Mouse (Mus musculus) heart, embryonic 11.5 days (tissue): ENCODE measurements around the gene Dmrta1. TPM values are rescaled to one million over a fixed set of nuclear protein-coding genes. Genes with fewer than 3 reads are reported as not detected.
"Not testable (repeated sequence)": the region's sequence is repeated elsewhere in the genome, so short reads cannot be mapped to it uniquely, and the experiment has no call there.

Source experiments
- ATAC-seq: fragments of 200-750 bp; cut with Nextera tagmentation; replicated peaks from 2 replicates; pipeline ENCODE4 v1.8.0; 2017; ENCODE audit warnings: moderate library complexity; ENCODE audit not compliant: insufficient number of reproducible peaks, low FRiP score, low TSS enrichment
- H3K27ac ChIP-seq: fragments of 300-500 bp; sonication (generic); 2 replicates; pipeline ENCODE4 v1.5.1; 2014; ENCODE audit warnings: mild to moderate bottlenecking, low read depth, low read length
- H3K27me3 ChIP-seq: fragments of 300-500 bp; sonication (generic); 2 replicates; pipeline ENCODE4 v1.6.1; 2014; ENCODE audit warnings: mild to moderate bottlenecking, low read length, mixed read lengths; ENCODE audit not compliant: control insufficient read depth, insufficient read depth
- H3K36me3 ChIP-seq: fragments of 300-500 bp; sonication (generic); 2 replicates; pipeline ENCODE4 v1.6.1; 2014; ENCODE audit warnings: mild to moderate bottlenecking, low read length, moderate library complexity, mixed read lengths; ENCODE audit not compliant: control insufficient read depth, insufficient read depth
- H3K4me1 ChIP-seq: fragments of 300-500 bp; sonication (generic); 2 replicates; pipeline ENCODE4 v1.6.1; 2014; ENCODE audit warnings: low read length; ENCODE audit not compliant: control insufficient read depth, insufficient read depth
- H3K4me2 ChIP-seq: fragments of 300-500 bp; sonication (generic); 2 replicates; pipeline ENCODE4 v1.6.1; 2014; ENCODE audit warnings: mild to moderate bottlenecking, moderate library complexity
- H3K4me3 ChIP-seq: fragments of 300-500 bp; sonication (generic); 2 replicates; pipeline ENCODE4 v1.5.1; 2014; ENCODE audit warnings: low read depth, low read length
- H3K9ac ChIP-seq: fragments of 300-500 bp; sonication (generic); 2 replicates; pipeline ENCODE4 v1.6.1; 2014; ENCODE audit warnings: mild to moderate bottlenecking, low read depth, low read length, moderate library complexity
- H3K9me3 ChIP-seq: fragments of 300-500 bp; sonication (generic); replicated peaks from 2 replicates; pipeline ENCODE4 v1.6.1; 2016; ENCODE audit warnings: low read length; ENCODE audit not compliant: control insufficient read depth
- WGBS: fragments of 180-500 bp; shearing (Covaris S2); extraction: QIAGEN DNeasy Blood & Tissue Kit; methylation state at CpG from one replicate; pipeline ENCODE4 v1.1.7; 2014; ENCODE audit not compliant: insufficient replicate concordance; 5-methylcytosine and 5-hydroxymethylcytosine counted together
- polyA plus RNA-seq: library from polyadenylated mRNA; unstranded; fragments of >200 nt; fragmentation: Nextera tagmentation; extraction: Ambion mirVana; gene quantifications from 2 replicates; pipeline ENCODE4 v1.2.1, GENCODE M21; 2014

Dmrta1 gene
- polyA plus RNA-seq, 1 experiment from 2014 or later: 0.66 TPM

GRCm38 (mm10) chr4:89695589-89695988 is 16.4 kb downstream of the Dmrta1 start:
- Histone ChIP-seq H3K9me3 (no peaks in the 10 kb centered on the region), H3K4me2 (no peak overlapping the region), H3K36me3 (no peaks in the 10 kb centered on the region), H3K9ac (no peak overlapping the region), H3K27me3 (peaks cover 5% of the 10 kb centered on the region; the same call in 1 of the 2 replicates), H3K4me1 (no peaks in the 10 kb centered on the region), H3K4me3 (no peak overlapping the region), H3K27ac (no peak overlapping the region)
- ATAC-seq: no peak
- WGBS: 63% methylated on average over 5 of the region's 5 CpGs

- no peaks in the 10 kb centered on the region for H3K9me3 ChIP-seq
- ATAC-seq: no peak
Measured at GRCm38 (mm10) chr4:89697951-89698350, 18.7 kb downstream of the Dmrta1 start.

GRCm38 (mm10) chr4:89723526-89724190 is 44.4 kb downstream of the Dmrta1 start:
- ATAC-seq, H3K36me3 ChIP-seq: not testable (repeated sequence)
- WGBS: 81% methylated on average over 1 of the region's 1 CpGs

More at GRCm38 (mm10) chr4:89697951-89698350, 18.7 kb downstream of the Dmrta1 start:
- Histone ChIP-seq H3K36me3 (no peaks in the 10 kb centered on the region), H3K27ac (no peak overlapping the region), H3K4me3 (no peak overlapping the region), H3K4me1 (no peaks in the 10 kb centered on the region), H3K27me3 (no peaks in the 10 kb centered on the region), H3K4me2 (no peak overlapping the region), H3K9ac (no peak overlapping the region)

More at GRCm38 (mm10) chr4:89723526-89724190, 44.4 kb downstream of the Dmrta1 start:
- not testable (repeated sequence) for H3K9me3 ChIP-seq, H3K4me1 ChIP-seq, H3K4me2 ChIP-seq, H3K27ac ChIP-seq, H3K9ac ChIP-seq, H3K27me3 ChIP-seq, H3K4me3 ChIP-seq
